Comparison of ENCODE assay signal across 9 mouse cellular contexts in genomic region chr17:29737849-29738804, GRCm38 (mm10). TPM values are rescaled to one million over a fixed set of nuclear protein-coding genes. Genes with fewer than 3 reads are reported as not detected.
DNase-seq lines count a peak whose midpoint lies in the region; ATAC-seq lines count a peak whose summit lies in the region.
"Had no signal": no experiment of that assay in that cellular context is flagged by ENCODE, and none has a peak within 500 bp of the region (broad histone marks: within the 10 kb centered on the region; RNA-seq: fewer than 3 reads in every experiment).

No protein-coding gene starts in this region.

- intact Hi-C loops in left cerebral cortex, postnatal 14 days (cut with DNase I) = no loop called here

- H3K4me1 ChIP-seq in lung, embryonic 16.5 days (replicated peaks; ENCODE audit: control insufficient read depth, insufficient read depth, low read length) = peaks cover 12% of the 10 kb centered on the region
- H3K4me1 ChIP-seq in forebrain, embryonic 16.5 days (replicated peaks; ENCODE audit: control insufficient read depth, insufficient read depth, low read length) = peaks cover 27% of the 10 kb centered on the region
- H3K4me1 ChIP-seq in neural tube, embryonic 14.5 days (ENCODE audit: control insufficient read depth, insufficient read depth, low read length) = peaks cover 26% of the 10 kb centered on the region

- H3K36me3 ChIP-seq in lung, embryonic 16.5 days (ENCODE audit: control insufficient read depth, insufficient read depth, low read length) = no peaks in the 10 kb centered on the region
- H3K36me3 ChIP-seq in forebrain, embryonic 16.5 days (ENCODE audit: control insufficient read depth, insufficient read depth) = no peaks in the 10 kb centered on the region
- H3K36me3 ChIP-seq in neural tube, embryonic 14.5 days (ENCODE audit: control insufficient read depth, insufficient read depth, low read length) = no peaks in the 10 kb centered on the region
- H3K36me3 ChIP-seq: limb, embryonic 15.5 days had no signal

- 22% methylated on average over 22 of the region's 22 CpGs for WGBS in lung, embryonic 16.5 days
- 21% methylated on average over 22 of the region's 22 CpGs for WGBS in forebrain, embryonic 16.5 days
- WGBS in neural tube, embryonic 14.5 days = 30% methylated on average over 22 of the region's 22 CpGs

- peak overlapping the region; percentile 45 for H3K4me2 ChIP-seq in lung, embryonic 16.5 days (ENCODE audit: low read depth, low read length)
- H3K4me2 ChIP-seq in forebrain, embryonic 16.5 days (ENCODE audit: low read length) = peak overlapping the region; percentile 27
- no peak overlapping the region; the same call in 1 of the 2 replicates for H3K4me2 ChIP-seq in neural tube, embryonic 14.5 days (ENCODE audit: low read depth, low read length)
- H3K4me2 ChIP-seq: limb, embryonic 15.5 days had no signal

- no peaks in the 10 kb centered on the region for H3K27me3 ChIP-seq in lung, embryonic 16.5 days (ENCODE audit: control insufficient read depth, insufficient read depth, low read depth, low read length)
- no peaks in the 10 kb centered on the region for H3K27me3 ChIP-seq in forebrain, embryonic 16.5 days (replicated peaks; ENCODE audit: control insufficient read depth, insufficient read depth, low read length)
- no peaks in the 10 kb centered on the region for H3K27me3 ChIP-seq in neural tube, embryonic 14.5 days (ENCODE audit: control insufficient read depth, insufficient read depth, low read length)
- H3K27me3 ChIP-seq: limb, embryonic 15.5 days had no signal

- DNase-seq in lung, adult 18-20 months = no peak
- peak; percentile 33 for DNase-seq in kidney, adult 18-20 months
- peak; percentile 57 to 82 for DNase-seq in left cerebral cortex, postnatal 14 days (ENCODE audit: low spot score in 2 of 2)
- DNase-seq in spleen, adult 18-20 months = no peak
- no peak for DNase-seq in B cell, adult 2 months

- H3K27ac ChIP-seq in lung, embryonic 16.5 days (ENCODE audit: low read length) = no peak overlapping the region
- peak overlapping the region; percentile 76 for H3K27ac ChIP-seq in forebrain, embryonic 16.5 days (ENCODE audit: low read length)
- peak overlapping the region; percentile 34; the same call in 1 of the 2 replicates for H3K27ac ChIP-seq in neural tube, embryonic 14.5 days (ENCODE audit: low read depth, low read length)
- H3K27ac ChIP-seq: limb, embryonic 15.5 days had no signal

- ATAC-seq in lung, embryonic 16.5 days (ENCODE audit: low read depth) = peak; percentile 93
- ATAC-seq in forebrain, embryonic 16.5 days = peak; percentile 86
- peak; percentile 75 for ATAC-seq in neural tube, embryonic 14.5 days (ENCODE audit: low read depth)

- H3K4me3 ChIP-seq in lung, embryonic 16.5 days (ENCODE audit: low read length) = peak overlapping the region; percentile 21
- H3K4me3 ChIP-seq in forebrain, embryonic 16.5 days (replicated peaks; ENCODE audit: low read length) = no peak overlapping the region
- H3K4me3 ChIP-seq in neural tube, embryonic 14.5 days (ENCODE audit: low read depth, low read length) = no peak overlapping the region
- H3K4me3 ChIP-seq: limb, embryonic 15.5 days had no signal

- H3K9ac ChIP-seq in lung, embryonic 16.5 days (ENCODE audit: low read length) = peak overlapping the region; percentile 15; the same call in 1 of the 2 replicates
- no peak overlapping the region for H3K9ac ChIP-seq in forebrain, embryonic 16.5 days (replicated peaks; ENCODE audit: low read depth, low read length)
- no peak overlapping the region for H3K9ac ChIP-seq in neural tube, embryonic 14.5 days (replicated peaks; ENCODE audit: low read depth, low read length)
- H3K9ac ChIP-seq: limb, embryonic 15.5 days had no signal

- H3K9me3 ChIP-seq in lung, embryonic 16.5 days (ENCODE audit: control insufficient read depth, low read length) = no peaks in the 10 kb centered on the region
- H3K9me3 ChIP-seq in forebrain, embryonic 16.5 days (ENCODE audit: control insufficient read depth, low read length) = no peaks in the 10 kb centered on the region
- no peaks in the 10 kb centered on the region for H3K9me3 ChIP-seq in neural tube, embryonic 14.5 days (ENCODE audit: control insufficient read depth, low read length)
- H3K9me3 ChIP-seq: limb, embryonic 15.5 days had no signal

RNA-seq across cellular contexts. Expression of gene Ccdc167, which starts 21.3 kb away (rescaled TPM):
- polyA plus RNA-seq in lung, embryonic 16.5 days (2015; fragmentation: Nextera tagmentation; extraction: Ambion mirVana) = 13.5 and 13.6 TPM in 2 replicates
- polyA plus RNA-seq in forebrain, embryonic 16.5 days (2015; fragmentation: Nextera tagmentation; extraction: Ambion mirVana) = 9.3 and 11.6 TPM in 2 replicates
- 10 to 100 TPM; 13.5 to 15.1 TPM for total RNA-seq in left cerebral cortex, postnatal 14 days (2021)
- 9.3 and 12.9 TPM in 2 replicates for polyA plus RNA-seq in neural tube, embryonic 14.5 days (2014; fragmentation: Nextera tagmentation; extraction: Ambion mirVana)

Comparison
In these comparisons a context has a peak if more than half of its experiments do, and no peak if none do; other contexts are left out.
1. DNase-seq: peak in kidney, adult 18-20 months (single experiment) and left cerebral cortex, postnatal 14 days (2 of 2); none in lung, adult 18-20 months (0 of 2), spleen, adult 18-20 months (0 of 2) and B cell, adult 2 months (0 of 2).
2. Peak in every context shown above with its lines, with median percentiles within 50 percentile points of each other: ATAC-seq.